Mouse (Mus musculus) retina, postnatal 7 days (tissue): ENCODE measurements around the gene Gm8138.
"Not testable (repeated sequence)": the region's sequence is repeated elsewhere in the genome, so short reads cannot be mapped to it uniquely, and the experiment has no call there.

Source experiments
- DNase-seq: peaks from one replicate; pipeline ENCODE4 v3.0.0-alpha.2; 2012; ENCODE audit warnings: low read depth, low spot score

The Gm8138 gene

GRCm38 (mm10) chr14:43416250-43416649 is at the start of gene Gm8138:
TSS of gene Gm8138 (minus strand) at chr14:43416350.
- not testable (repeated sequence) for DNase-seq

DNA sequence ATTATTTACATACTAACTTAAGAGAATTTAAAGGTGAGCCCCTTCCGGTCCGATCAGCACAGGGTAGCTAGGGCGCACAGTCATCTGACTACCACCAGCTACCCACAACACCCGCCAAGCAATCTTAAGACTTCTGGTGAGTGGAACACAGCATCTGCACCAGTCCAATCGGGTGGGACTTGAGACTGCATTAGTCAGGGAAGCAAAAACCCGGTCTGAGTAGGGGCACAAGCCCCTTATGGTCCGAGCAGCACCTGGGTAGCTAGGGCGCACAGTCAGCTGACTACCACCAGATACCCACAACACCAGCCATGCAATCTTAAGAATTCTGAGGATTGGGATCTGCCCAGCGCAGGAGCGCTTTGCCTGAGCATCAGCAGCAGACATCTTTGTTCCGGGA is 54.4 kb downstream of the Gm8138 start:
- DNase-seq = not testable (repeated sequence)
